13 mouse cellular contexts compared by ENCODE assay signal in the genomic region with DNA sequence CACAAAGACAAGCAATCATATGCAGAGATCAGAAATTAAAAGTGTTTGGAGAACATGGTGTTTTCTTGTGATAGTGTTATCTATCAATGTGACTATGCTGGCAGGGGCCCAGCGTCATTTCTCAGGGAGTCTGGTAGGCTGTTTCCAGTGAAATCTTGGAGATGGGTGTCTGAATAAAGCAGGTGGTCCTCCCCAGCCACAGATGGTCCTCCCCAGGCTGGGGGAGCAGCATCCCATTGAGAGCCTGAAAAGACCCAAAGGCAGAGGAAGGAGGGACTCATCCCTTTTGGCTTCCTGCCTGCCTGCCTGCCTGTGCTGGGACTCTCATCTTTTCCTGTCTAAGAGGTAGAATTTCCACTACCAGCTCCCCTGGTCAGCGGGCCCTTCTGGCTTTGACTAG. TPM values are rescaled to one million over a fixed set of nuclear protein-coding genes. Genes with fewer than 3 reads are reported as not detected.
A peak's percentile ranks its signal among the peaks of the same experiment; 100 is the strongest.
DNase-seq lines count a peak whose midpoint lies in the region; ATAC-seq lines count a peak whose summit lies in the region.
"Had no signal": no experiment of that assay in that cellular context is flagged by ENCODE, and none has a peak within 500 bp of the region (broad histone marks: within the 10 kb centered on the region; RNA-seq: fewer than 3 reads in every experiment).

No protein-coding gene starts in this region.

- DNase-seq in frontal cortex, postnatal 10 days (ENCODE audit: low spot score in 2 of 2), result peak; percentile 46 to 74
- peak; percentile 82 for DNase-seq in brain, adult 2 months (ENCODE audit: low read depth, low spot score)
- peak; percentile 70 to 73 for DNase-seq in cerebellum, postnatal 25 days
- DNase-seq in layer of hippocampus, postnatal 36 days, result peak; percentile 66 to 76
- DNase-seq in retina, postnatal 1 day, result no peak
- no peak for DNase-seq in lung, postnatal 36 days
- DNase-seq in Muller cell, postnatal 12 days (ENCODE audit: inconsistent ontology term), result no peak
- DNase-seq: adrenal gland, adult 8-10 months; gastrocnemius, postnatal 14 days; heart, postnatal 36 days; kidney, adult 11 months had no signal

- ATAC-seq in frontal cortex, adult (ENCODE audit: low TSS enrichment), result no peak
- ATAC-seq: Patski had no signal

RNA-seq across cellular contexts. Expression of a gene that starts 59.2 kb away (rescaled TPM):
- total RNA-seq in layer of hippocampus, postnatal 36 days (2021), result 10 to 100 TPM; 40.7 to 44.2 TPM

Comparison
In these comparisons a context has a peak if more than half of its experiments do, and no peak if none do; other contexts are left out.
1. DNase-seq: peak in frontal cortex, postnatal 10 days (2 of 2), brain, adult 2 months (single experiment), cerebellum, postnatal 25 days (2 of 2) and layer of hippocampus, postnatal 36 days (2 of 2); none in retina, postnatal 1 day (single experiment), lung, postnatal 36 days (single experiment) and Muller cell, postnatal 12 days (single experiment).